Mouse (Mus musculus) bone marrow macrophage, adult 2 months (primary cell): ENCODE measurements at regions not wholly inside any gene's neighbourhood (a gene's known extent, or its start where the extent isn't known, plus 50 kb on each side); places are given as distances from the start of the nearest gene placed in this dataset.

Experiments
- CTCF ChIP-seq: IDR thresholded peaks from 2 replicates; pipeline ENCODE4 v1.5.1; 2012; ENCODE audit warnings: low read depth, mild to moderate bottlenecking, low read length, moderate library complexity
- POLR2A ChIP-seq: IDR thresholded peaks from 2 replicates; pipeline ENCODE4 v1.6.1; 2012; ENCODE audit warnings: mild to moderate bottlenecking, low read depth, low read length, borderline replicate concordance

DNA sequence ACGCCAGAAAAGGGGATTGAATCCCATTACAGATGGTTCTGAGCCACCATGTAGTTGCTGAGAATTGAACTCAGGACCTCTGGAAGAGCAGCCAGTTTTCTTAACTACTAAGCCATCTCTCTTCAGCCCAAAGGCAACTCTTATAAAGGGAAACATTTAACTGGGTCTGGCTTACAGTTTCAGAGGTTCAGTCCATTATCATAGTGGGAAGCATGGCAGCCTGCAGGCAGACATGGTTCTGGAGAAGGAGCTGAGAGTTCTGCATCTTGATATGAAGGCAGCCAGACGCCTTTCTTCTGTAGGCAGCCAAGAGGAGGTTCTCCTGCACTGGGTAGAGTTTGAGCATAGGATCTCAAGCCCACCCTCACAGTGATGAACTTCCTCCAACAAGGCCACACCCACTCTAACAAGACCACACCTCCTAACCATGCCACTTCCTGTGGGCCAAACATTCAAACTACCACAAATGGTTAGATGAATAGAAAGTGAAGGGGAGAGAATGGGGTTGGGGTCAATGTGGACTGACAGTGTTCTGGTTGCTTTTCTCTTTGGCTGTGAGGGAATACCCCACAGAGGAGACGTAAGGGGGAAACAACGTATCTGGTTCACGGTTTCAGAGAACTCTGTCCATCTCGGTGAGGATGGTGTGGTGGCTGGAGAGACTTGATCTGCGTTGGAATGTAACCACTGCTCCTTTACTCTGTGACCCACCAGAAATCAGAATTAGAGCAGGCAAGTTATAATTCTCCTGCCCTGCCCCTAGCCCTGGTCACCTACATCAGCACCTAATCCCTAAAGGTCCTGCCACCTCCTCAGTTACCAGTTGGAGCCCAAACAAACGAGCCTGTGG lies 52.2 kb upstream of the Cpm start:
- TF ChIP-seq POLR2A (no peak), CTCF (no peak)
